Mouse (Mus musculus) thymus, adult 18-20 months (tissue): ENCODE results near the gene Pde1c.
"Not testable (repeated sequence)": the region's sequence is repeated elsewhere in the genome, so short reads cannot be mapped to it uniquely, and the experiment has no call there.

Experiments
- DNase-seq, 2 experiments: peaks; one replicate each; pipeline ENCODE4 v3.0.0; 2022; ENCODE audit warnings: mixed read lengths in 2 of 2

Pde1c gene

DNA sequence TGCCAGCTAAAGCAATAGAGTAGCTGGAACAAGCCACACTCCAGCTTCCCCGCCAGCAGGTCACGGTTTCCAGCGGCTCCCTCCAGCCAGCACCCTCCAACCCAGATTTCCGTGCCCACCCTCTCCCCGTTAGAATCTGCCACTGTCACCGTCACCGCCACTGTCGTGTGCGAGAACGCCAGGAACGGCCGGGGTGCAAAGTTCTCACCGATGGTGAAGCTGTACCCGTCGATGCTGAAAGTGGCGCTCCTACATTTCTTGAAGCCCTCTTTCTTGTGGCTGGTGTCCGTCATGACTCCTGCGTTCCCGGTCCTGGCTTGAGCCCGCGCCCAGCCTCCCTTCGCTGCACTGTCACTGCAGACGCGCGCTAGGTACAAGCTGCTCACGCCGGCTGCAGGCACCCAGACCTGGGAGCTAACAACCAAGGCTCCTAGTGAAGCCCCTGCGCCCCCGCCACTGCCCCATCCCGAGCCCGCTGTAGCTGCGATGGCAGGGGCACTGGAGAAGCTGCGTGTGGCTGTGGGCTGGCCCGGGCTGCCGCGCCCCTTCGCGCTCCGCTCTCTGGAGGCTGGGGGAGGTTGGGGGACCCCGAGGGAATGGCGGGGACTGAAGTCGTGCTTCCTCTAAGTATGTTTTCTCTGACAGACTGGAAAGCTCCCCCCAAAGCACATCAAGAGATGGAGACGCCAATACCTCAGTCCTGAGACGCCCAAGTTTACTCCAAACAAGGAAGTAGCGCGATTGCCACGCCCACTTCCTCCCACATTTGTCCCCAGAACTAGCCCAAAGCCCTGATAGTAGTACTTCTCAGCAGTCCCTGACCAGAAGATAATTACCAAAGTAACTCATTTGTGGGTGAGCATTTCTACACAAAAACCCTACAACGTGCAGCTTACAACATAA, at the start of gene Pde1c:
Gene Pde1c (minus strand): TSS at position 634 of the 903 bp plus-strand sequence.
- peak in 1 of 2 experiments; percentile 16 for DNase-seq

DNA sequence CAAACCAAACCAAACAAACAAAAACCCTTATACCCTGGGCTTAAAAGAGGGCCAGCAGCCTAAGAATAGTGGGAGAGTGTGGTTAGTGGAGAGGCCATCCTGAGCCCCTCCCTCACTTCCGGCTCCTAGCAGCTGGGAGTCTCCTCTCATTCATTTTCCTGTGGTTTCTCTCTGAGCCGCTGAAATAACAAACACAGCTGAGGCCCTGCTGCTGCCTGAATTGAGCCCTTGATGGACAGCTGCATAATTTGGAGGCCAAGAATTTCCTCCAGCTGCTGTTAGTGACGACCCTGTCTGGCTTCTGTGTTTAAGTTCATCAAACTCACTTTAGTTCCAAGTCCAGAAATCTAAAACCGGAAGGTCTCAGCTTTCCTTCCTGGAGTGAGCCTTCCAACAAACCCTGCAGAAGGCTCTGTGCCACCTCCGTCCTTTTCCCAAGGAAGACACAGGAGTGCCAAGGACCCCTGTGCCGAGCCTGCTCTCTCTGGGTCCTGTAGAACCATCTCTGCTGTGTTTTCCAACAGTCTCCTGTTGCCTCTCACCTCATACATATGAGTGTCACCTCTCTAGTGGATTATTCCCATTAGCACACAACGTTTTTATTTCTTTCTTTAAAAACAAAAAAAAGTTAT, 48.2 kb upstream of the Pde1c start:
- no peak for DNase-seq

DNA sequence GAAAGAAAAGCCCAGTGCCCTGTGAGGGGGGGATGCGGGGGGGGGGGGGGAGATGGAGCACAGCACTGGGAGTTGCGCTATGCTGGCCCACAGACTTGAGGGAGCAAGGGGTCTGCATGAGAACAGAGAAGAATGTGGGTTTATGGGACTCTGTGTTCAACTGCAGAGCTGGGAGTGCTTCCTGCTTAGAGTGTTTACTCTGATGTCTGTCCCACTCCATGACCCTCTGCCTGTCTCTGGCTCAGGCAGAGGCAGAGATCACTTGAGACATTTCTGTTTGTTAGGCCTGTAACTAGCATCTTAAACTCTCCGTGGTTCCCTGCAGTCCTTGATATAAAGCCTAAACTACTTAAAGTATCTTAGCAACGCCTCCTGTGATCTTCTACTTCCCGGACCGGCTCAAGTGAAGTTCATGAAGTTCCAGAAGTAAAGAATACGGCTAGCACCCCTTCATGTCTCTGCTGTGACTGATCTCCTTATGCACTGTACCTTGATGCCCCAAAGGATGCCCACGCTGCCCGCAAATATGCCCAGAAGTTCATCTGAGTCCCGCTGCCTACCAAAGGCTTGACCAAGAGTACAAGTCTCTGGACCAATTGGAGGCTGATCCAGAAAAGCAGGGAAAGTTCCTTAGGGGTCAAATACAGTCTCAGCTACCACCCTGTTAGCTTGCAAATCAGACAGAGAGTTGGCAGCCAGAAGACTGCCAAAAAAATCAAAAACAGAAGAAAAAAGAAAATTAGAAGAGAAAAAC, 47.5 kb upstream of the Pde1c start:
- DNase-seq, result no peak

DNA sequence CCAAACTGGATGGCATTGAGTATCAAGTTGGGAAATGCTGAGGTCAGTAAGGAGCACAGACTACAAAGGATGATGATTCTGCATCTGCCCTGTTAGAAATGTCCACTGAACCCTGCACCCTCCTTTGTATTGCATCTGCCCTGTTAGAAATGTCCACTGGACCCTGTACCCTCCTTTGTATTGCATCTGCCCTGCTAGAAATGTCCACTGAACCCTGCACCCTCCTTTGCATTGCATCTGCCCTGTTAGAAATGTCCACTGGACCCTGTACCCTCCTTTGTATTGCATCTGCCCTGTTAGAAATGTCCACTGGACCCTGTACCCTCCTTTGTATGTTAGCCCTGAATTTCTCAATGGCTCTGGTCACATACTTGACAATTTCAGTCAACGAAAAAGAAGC, 40.6 kb upstream of the Pde1c start:
- DNase-seq, result not testable (repeated sequence)

DNA sequence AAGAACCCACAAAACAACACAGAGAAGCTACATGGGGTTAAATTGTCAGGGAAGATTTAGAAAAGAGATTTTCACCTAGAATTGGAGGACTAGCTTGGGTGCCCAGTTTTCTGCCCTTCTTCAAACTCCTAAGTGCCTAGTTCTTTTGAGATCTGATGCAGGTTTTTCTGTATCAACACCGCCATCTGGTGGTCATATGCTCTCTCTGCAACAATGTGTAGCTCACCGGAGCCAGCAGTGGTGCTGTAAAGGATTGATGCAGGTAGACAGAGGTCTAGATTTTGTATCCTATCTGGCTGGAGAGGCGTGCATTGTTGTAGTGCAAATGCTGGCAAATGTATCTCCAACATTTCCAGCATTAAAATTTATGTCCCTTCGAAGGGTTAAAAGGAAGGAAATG, 39.4 kb upstream of the Pde1c start:
- peak in 1 of 2 experiments; percentile 15 for DNase-seq

DNA sequence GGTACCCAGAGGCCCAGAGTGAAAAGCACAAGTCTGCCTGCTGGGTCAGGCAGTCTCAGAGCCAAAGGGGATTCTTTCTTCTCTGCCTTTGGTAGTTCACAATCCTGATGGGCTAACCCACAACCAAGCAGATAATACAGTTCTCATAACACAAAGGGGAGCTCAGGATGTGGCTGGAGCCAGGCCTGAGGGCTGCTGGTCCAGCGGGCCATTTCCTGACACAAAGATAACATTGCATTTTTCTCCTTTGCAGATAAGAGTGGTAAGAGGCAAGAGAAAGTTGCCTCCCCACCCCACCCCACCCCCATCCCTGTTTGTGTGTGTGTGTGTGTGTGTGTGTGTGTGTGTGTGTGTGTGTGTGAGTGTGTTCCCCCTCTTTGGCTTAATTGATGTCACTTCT, 10.7 kb upstream of the Pde1c start:
- no peak for DNase-seq

DNA sequence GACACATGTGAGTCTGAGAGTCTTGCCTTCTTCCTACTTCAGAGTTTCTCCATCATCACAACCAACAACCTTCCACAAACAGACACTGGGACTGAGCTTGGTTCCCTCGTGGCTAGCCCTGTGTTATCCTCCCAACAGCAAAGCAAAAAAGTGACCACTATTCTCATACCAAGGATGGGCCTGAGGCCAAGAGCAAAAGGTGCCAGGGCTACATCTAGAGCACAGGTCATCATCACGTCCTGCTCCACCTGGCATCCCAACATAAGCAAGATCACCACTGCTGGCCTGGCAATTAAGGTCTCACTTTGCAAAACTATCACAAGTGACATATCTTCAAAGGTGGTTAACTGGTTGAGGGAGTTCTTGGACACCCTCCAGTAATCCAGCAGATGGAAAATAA, 8.0 kb downstream of the Pde1c start:
- no peak for DNase-seq

DNA sequence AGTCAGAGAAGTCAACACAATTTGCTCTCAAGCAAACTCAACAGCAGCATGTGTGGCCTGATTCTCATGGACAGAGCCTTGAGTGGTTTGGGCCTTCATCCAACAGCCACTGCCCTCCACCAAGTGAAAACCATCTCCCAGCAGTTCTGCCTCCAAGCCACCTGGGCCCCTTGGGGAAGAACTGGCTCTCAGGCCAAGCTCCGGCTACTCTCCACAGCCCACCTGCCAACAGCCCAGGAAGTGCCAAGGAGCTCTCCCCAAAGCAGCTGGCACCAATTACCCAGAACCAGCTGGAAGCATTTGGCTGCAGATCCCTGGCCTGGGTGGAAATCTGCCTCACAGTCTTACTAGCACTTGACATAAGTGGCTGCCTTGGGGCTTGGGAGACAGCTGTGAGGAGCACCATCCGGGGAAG, 8.4 kb downstream of the Pde1c start:
- no peak for DNase-seq

DNA sequence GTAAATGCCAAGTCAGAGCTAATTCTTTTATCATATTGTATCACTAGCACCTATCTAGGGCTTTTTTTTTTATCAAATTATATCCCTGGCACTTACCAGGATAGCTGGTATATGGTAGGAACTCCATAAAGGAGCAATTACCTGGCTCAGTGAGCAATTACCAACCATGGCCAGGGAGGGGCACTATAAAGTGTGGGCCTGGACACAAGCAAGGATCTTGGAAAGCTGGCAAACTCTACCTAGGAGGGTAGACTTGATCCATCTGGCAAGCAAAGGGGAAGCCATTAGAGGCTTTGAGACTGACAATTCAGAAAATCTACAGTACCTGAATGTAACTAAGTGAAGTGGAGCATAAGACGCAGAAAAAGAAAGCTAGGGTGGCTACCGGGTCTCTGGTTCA, 10.2 kb downstream of the Pde1c start:
- DNase-seq, result no peak

DNA sequence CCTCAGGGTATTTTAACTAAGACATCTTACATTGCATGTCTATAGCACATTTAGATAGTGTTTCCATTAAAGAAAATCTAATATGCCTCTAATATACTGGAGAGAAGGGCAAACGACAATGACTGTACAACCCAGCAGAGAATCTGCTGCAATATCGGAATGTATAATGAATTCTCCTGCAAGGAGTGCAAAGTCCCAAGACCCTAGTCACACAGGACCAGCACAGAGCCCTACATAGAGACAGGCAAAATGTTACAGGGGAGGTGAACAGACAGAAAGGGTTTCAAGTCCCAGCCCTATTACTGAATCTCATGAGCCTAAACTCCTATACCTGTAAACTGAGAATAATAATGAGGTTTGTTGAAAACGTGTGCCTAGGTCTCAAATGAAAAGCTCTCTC, 13.1 kb downstream of the Pde1c start:
- DNase-seq, result no peak

DNA sequence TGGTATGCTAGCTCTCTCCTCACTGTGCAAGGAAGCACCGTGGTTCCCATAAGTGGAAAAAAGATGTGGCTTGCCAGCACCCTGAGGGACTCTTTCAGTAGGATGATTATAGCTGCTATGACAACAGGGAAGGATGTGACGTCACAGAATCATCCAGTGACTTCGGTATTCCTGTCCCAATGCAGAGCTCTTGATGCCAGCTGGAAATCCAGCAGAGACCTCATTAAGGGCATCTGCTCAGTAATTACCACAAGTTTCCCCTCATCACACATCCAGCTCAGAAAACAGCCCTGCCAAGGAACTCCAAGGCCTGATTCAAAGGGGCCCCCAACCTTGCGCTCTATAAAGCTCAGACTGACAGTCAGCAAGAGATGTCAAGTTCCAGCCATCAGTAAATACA, 13.5 kb downstream of the Pde1c start:
- no peak for DNase-seq

DNA sequence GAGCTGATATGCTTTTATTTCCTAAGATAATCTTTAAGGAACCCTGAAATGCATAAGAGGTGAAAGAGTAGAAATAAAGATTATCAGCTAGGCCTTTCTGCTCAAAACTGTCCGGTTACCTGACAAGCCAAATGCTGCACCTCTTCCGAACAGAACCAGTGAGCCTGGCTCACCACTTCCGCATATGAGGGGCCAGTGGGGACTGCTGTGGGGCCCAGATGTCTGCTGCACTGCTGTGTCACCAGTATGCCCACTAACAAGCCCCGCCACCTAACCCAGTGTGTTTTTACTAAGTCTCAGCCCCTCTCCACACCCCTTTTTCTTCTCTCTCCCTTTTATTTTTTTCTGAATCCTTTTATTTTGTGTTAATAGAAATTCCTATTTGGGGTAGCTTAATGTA, 17.9 kb downstream of the Pde1c start:
- no peak for DNase-seq

DNA sequence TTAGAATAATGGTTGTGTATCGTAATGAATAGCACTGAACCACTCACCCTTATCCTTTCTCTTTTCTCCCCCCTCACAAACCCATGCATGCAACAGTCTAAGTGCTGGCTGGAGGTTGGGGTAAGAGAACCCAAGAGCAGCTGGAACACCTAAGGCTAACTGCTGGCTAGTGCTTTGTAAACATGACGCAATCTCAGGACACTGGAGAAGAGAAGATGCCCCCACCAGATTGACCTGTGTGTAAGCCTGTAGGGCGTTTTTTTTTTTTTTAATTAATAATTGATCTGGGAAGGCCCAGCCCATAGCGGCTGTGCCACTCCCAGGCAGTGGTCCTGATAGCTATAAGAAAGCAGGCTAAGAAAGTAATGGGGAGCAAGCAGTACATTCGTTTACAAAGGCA, 28.7 kb downstream of the Pde1c start:
- no peak for DNase-seq

DNA sequence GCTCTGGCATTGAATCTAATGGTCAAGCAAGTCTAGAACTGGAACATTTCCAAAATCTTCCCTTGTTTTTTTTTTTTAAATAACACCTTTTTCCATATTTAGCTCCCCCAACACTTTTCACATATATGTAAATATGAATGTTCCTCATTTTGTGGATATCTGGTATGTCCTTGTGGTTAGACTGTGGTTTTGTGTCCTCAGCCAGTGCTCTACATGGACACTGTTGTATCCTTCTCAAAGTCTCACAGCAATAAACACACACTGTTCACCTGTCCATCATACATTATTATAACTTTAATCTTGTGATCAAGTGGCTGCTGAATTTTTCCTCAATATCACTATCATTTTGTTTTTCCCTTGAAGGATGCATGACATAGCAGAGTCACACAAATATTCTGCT, 34.2 kb downstream of the Pde1c start:
- no peak for DNase-seq

DNA sequence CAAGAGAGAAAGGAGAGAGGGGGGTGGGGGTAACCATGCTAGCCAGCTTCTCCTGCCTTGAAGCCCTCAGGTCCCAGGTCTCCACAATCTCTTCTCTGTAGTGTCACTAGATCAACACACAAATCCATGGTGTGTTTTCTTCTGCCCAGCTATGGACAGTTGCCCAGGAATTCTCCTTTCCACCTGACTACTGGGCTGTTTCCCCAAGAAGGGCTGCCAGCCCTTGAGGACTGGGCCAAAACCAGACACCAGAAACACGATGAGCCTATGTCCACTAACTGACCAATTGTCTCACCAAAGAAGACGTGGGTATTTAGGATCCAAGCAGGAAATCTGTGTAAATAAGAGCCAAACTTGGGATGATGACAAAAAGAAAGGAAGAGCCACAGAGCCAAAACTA, 36.6 kb downstream of the Pde1c start:
- no peak for DNase-seq

DNA sequence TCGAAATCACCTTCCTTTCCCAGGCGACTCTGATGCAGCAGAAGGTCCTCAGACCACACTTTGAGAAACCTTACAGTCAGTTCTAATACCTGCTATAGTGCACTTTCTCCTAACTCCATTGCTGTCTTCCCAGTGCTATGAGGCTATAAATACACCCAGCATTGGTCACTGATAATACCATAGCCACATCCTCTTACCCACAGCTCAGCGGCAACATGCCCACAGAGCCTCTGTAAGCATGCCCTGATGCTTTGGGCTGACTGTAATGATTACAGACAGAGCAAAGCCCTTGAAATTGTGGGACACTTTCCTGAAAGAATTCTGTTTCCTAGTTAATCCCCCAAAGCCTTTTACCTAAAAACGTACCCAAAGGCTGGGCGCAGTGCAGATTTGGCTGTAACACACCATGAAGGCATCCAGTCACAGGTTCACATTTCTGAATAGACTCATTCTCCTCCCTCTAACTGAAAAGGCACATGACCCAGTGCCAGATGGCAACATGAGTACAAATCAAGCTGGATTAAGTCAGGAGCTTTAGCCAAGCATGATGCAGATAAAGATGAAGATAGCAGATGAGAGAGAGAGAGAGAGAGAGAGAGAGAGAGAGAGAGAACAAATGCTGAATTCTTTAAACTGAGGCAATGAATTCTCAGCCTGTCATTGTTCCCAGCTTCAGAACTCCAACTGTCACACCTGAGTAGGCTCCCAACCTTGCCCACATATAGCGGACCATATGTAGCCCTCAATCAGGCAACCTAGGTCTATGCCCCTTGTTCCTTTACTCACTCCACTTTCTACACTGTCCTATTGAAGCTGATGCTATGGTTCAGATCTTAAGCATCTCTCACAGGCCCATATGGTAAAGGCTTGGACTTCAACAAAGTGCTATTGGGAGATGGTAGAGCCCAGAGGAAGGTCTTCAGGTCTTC, 44.7 kb downstream of the Pde1c start:
- no peak for DNase-seq

DNA sequence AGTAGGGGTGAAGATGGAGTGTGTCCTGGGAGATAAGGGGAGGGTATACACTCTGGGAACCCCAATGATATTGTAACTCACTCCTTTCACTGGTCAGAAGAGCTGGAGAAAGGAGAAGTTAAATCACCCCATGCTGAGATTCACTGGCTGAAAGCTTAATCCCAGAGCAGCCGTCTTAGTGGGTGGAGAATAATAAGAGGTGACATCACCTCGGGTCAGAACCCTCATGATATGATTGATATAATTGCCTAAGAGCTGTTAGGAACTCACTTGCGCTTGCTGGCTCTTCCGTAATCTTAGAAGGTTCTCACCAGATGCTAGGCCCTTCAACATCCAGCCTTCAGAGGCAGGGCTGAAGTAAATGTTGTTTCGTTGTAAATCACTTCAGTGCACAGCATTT, 79.7 kb downstream of the Pde1c start:
- DNase-seq, result no peak

DNA sequence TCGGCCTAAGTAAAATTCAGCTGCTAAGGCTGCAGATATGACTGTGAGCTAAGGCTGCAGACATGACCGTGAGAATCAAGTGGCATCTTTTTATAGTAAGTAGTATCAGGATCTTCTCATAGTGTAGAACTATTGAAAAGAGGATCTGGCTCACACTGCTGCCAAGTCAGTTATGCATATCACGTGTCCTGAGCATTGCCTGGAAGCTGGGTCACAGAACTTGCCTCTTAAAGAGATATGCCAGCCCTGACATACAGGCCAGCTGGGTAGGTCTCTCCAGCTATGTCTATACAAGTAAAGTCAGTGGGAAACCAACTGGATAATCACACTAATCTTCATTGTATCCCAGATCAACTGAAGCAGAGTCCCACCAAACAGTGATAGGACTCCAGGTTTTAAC, 83.8 kb downstream of the Pde1c start:
- no peak for DNase-seq

DNA sequence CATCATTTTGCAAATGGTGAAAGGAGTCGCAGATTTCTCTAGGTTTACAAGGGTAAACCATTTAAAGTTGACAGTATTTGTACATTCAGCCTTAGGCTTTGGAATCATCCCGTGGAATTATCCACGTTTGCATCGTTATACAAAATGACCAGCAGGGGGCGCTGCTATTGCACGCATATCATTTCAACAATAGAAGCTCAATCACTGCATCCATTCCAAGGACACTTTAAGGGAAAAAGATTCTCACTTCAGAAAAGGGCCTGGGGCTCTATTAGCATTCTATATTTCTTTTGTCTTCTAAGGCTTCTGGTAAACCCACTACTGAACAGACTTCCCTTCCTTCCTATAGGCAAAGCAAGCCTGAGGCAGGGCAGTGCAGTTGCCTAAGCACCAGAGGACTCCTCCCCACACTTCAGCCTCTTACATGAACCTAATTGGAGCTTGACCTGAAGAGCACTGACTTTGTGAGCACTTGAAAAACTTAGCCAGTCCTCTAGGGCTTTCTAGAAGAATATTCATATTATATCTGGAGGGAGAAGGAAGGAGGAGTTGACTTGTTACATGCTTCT, 87.9 kb downstream of the Pde1c start:
- DNase-seq, result no peak

DNA sequence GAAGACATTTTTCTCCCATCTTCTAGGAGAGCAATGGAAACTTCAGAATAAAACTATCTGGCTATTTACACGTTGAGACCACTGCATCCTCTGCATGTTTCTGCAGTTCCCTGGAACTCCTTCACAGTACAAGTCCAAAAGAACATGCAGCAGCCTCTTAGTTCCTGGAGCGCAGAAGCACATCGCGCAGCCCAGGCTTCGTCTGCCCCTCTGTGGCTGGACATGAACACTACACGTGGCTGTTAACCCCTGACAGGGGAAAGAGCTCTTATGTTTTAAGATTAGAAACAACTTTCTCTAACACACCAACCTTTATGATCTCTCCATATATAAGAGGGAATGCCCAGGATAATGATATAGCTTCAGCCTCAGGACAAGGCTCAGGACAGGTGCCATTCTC, 92.3 kb downstream of the Pde1c start:
- DNase-seq, result no peak

DNA sequence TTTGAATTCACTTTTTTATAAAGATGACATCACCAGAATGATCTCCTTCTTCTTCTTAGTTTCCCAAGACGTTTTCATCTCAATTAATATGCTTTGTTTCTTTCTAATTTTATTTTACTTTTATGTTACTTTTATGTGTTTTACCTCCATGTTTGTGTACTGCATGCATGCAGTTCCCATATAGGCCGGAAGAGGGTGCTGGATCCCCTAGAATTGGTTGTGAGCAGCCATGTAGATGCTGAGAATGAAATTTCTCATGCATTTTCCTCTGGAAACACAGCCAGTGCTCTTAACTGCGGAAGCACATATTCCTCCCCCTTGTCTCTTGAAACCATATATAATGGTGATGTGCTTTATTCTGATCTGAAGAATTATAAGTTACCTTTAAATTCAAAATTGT, 110.8 kb downstream of the Pde1c start:
- no peak for DNase-seq

DNA sequence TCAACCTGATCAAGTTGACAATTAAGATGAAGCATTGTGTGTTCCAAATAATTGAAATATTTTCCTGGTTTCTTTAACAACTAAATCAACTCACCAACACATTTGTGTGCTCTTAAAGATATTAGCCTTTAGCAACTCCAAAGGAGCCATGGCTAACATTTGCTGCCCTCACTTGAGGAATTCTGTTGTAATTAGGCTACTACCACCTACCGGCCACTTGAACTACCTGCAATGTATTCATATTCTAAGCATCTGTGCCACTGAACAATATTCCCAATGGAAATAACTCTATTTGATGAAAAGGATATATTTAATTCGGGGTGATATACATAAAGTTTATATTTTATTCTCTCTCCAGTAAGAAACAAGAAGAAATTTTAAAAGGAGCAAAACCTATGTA, 121.0 kb downstream of the Pde1c start:
- DNase-seq, result no peak
